In genomic region chr16:86882529-86882928, GRCm38 (mm10) we compare ENCODE assay signal across 7 mouse cellular contexts.
A peak's percentile ranks its signal among the peaks of the same experiment; 100 is the strongest.
DNase-seq lines count a peak whose midpoint lies in the region; ATAC-seq and TF ChIP-seq lines count a peak whose summit lies in the region.

No protein-coding gene starts in this region.

- CTCF ChIA-PET in Patski (lab: Charles Lee) = interaction anchor here (1.2 to 6.4 kb wide), 5 partner anchors 71 to 1075 kb away, joined by 4 to 31 read pairs (median 6); no protein-coding TSS in a partner anchor

- no peaks in the 10 kb centered on the region for H3K27me3 ChIP-seq in Patski
- H3K27me3 ChIP-seq in forebrain, embryonic 14.5 days (replicated peaks; ENCODE audit: control insufficient read depth, insufficient read depth, low read length) = no peaks in the 10 kb centered on the region
- no peaks in the 10 kb centered on the region for H3K27me3 ChIP-seq in intestine, embryonic 14.5 days (replicated peaks; ENCODE audit: control insufficient read depth, insufficient read depth, low read length)
- H3K27me3 ChIP-seq in neural tube, embryonic 11.5 days (ENCODE audit: control insufficient read depth, insufficient read depth, low read length) = no peaks in the 10 kb centered on the region

- H3K27ac ChIP-seq in forebrain, embryonic 14.5 days (ENCODE audit: low read depth, low read length) = no peak overlapping the region
- H3K27ac ChIP-seq in intestine, embryonic 14.5 days (ENCODE audit: low read depth) = no peak overlapping the region
- no peak overlapping the region for H3K27ac ChIP-seq in neural tube, embryonic 11.5 days (ENCODE audit: low read depth, low read length)

- H3K4me3 ChIP-seq in forebrain, embryonic 14.5 days (ENCODE audit: low read depth, low read length) = no peak overlapping the region
- H3K4me3 ChIP-seq in intestine, embryonic 14.5 days (ENCODE audit: low read depth, low read length) = no peak overlapping the region
- H3K4me3 ChIP-seq in neural tube, embryonic 11.5 days (ENCODE audit: low read depth, low read length) = no peak overlapping the region

- intact Hi-C loops in left cerebral cortex, postnatal 25 days (cut with DNase I) = loop anchor here (2.0 to 5.0 kb wide), 4 partner anchors 235 to 1076 kb away; no protein-coding TSS in a partner anchor

- H3K36me3 ChIP-seq in forebrain, embryonic 14.5 days (ENCODE audit: control insufficient read depth, insufficient read depth, low read length) = no peaks in the 10 kb centered on the region
- H3K36me3 ChIP-seq in intestine, embryonic 14.5 days (ENCODE audit: control insufficient read depth, insufficient read depth, low read length) = no peaks in the 10 kb centered on the region
- no peaks in the 10 kb centered on the region for H3K36me3 ChIP-seq in neural tube, embryonic 11.5 days (ENCODE audit: control insufficient read depth, insufficient read depth, low read length)

- H3K4me1 ChIP-seq in forebrain, embryonic 14.5 days (ENCODE audit: control insufficient read depth, insufficient read depth, low read length) = no peaks in the 10 kb centered on the region
- H3K4me1 ChIP-seq in intestine, embryonic 14.5 days (replicated peaks; ENCODE audit: control insufficient read depth, insufficient read depth, low read length) = 0 out of 2 replicates have a peak, but pooled peaks cover 3% of the 10 kb centered on the region
- H3K4me1 ChIP-seq in neural tube, embryonic 11.5 days (ENCODE audit: control insufficient read depth, insufficient read depth, low read length) = no peaks in the 10 kb centered on the region

- in situ Hi-C loops in Patski (cut with MboI; ENCODE audit: low pct_unique_long_range_greater_than_20kb) = loop anchor here (5.0 to 10.0 kb wide), 4 partner anchors 235 to 1075 kb away; no protein-coding TSS in a partner anchor

- no peaks in the 10 kb centered on the region for H3K9me3 ChIP-seq in forebrain, embryonic 14.5 days (replicated peaks; ENCODE audit: control insufficient read depth, low read length)
- H3K9me3 ChIP-seq in intestine, embryonic 14.5 days (ENCODE audit: control insufficient read depth, low read length) = no peaks in the 10 kb centered on the region
- no peaks in the 10 kb centered on the region for H3K9me3 ChIP-seq in neural tube, embryonic 11.5 days (ENCODE audit: control insufficient read depth, low read length)

- 39% methylated on average over 6 of the region's 6 CpGs for whole genome bisulfite sequencing in forebrain, embryonic 14.5 days
- WGBS in intestine, embryonic 14.5 days = 21% methylated on average over 6 of the region's 6 CpGs
- WGBS in neural tube, embryonic 11.5 days = 39% methylated on average over 6 of the region's 6 CpGs

- POLR2A ChIA-PET in Patski (lab: Charles Lee) = interaction anchor here (0.7 kb wide), 1 partner anchor 1074 kb away, joined by 3 read pairs; no protein-coding TSS in a partner anchor

- no peak overlapping the region for H3K9ac ChIP-seq in forebrain, embryonic 14.5 days (ENCODE audit: low read length)
- no peak overlapping the region for H3K9ac ChIP-seq in intestine, embryonic 14.5 days (ENCODE audit: low read length)
- no peak overlapping the region for H3K9ac ChIP-seq in neural tube, embryonic 11.5 days (ENCODE audit: low read length)

- peak; percentile 54 for ATAC-seq in Patski
- peak; percentile 71 for ATAC-seq in forebrain, embryonic 14.5 days
- ATAC-seq in intestine, embryonic 14.5 days (replicated peaks; ENCODE audit: low FRiP score, low TSS enrichment, low read depth) = 0 out of 2 replicates have a peak, but pooled peaks have one; percentile 40
- ATAC-seq in neural tube, embryonic 11.5 days (ENCODE audit: insufficient read depth, low FRiP score, low TSS enrichment) = 0 out of 2 replicates have a peak, but pooled peaks have one; percentile 38

- peak; percentile 83 for TF ChIP-seq CTCF in Patski (IDR thresholded peaks at IDR 0.05)
- peak; percentile 72; the same call in 1 of the 2 replicates for TF ChIP-seq CTCF in brain, embryonic 14.5 days (IDR thresholded peaks at IDR 0.05; ENCODE audit: borderline replicate concordance, extremely low read depth, insufficient read depth, insufficient read length)

- H3K4me2 ChIP-seq in forebrain, embryonic 14.5 days (ENCODE audit: low read length) = no peak overlapping the region
- no peak overlapping the region for H3K4me2 ChIP-seq in intestine, embryonic 14.5 days (ENCODE audit: low read length)
- no peak overlapping the region for H3K4me2 ChIP-seq in neural tube, embryonic 11.5 days (ENCODE audit: low read depth)

- TF ChIP-seq POLR2A in brain, embryonic 14.5 days (IDR thresholded peaks at IDR 0.05; ENCODE audit: borderline replicate concordance, extremely low read depth, insufficient read depth, insufficient read length, poor library complexity, severe bottlenecking) = no peak

- DNase-seq in Patski (ENCODE audit: low read depth, low spot score) = peak; percentile 62
- peak; percentile 82 for DNase-seq in brain, embryonic 14.5 days (ENCODE audit: low read depth)
- DNase-seq in forebrain, embryonic 14.5 days (ENCODE audit: low spot score) = peak; percentile 85
- peak; percentile 73 for DNase-seq in intestine, embryonic 14.5 days (ENCODE audit: low spot score)
- peak; percentile 38 to 61 for DNase-seq in left cerebral cortex, postnatal 25 days (ENCODE audit: low spot score in 2 of 2)
- DNase-seq in neural tube, embryonic 11.5 days (ENCODE audit: low spot score) = peak; percentile 55
- DNase-seq in thymus, postnatal 25 days = no peak
